Mouse (Mus musculus): ENCODE results near the gene Ryr2.
"Not testable (repeated sequence)": the region's sequence is repeated elsewhere in the genome, so short reads cannot be mapped to it uniquely, and the experiment has no call there.

Ryr2 gene

DNA sequence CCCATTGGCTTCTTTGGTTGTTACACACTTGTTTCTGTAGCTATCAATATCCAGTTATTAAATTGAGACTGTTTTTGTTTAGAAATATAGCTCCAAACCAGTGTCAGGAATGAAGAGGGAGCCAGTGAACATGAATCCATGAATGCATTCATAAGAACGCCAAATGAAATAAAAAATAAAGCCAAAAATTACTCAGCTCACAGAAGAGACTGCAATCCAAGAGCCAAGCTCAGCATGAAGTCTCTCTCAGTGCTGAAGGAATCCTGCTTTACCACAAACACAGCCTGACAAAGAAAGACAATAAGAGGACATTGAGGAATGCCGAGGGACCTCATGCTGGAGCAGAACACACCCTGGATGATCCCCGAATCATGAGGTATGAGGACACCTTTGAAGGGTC, 154.8 kb downstream of the Ryr2 start:
- DNase-seq (ENCODE audit: extremely low read depth, low read depth), result no peak

GRCm38 (mm10) chr13:11945740-11946139, 161.0 kb downstream of the Ryr2 start:
- DNase-seq (ENCODE audit: extremely low read depth, low read depth), result no peak

GRCm38 (mm10) chr13:11941724-11942123, 165.0 kb downstream of the Ryr2 start:
- no peak for DNase-seq (ENCODE audit: extremely low read depth, low read depth)

DNA sequence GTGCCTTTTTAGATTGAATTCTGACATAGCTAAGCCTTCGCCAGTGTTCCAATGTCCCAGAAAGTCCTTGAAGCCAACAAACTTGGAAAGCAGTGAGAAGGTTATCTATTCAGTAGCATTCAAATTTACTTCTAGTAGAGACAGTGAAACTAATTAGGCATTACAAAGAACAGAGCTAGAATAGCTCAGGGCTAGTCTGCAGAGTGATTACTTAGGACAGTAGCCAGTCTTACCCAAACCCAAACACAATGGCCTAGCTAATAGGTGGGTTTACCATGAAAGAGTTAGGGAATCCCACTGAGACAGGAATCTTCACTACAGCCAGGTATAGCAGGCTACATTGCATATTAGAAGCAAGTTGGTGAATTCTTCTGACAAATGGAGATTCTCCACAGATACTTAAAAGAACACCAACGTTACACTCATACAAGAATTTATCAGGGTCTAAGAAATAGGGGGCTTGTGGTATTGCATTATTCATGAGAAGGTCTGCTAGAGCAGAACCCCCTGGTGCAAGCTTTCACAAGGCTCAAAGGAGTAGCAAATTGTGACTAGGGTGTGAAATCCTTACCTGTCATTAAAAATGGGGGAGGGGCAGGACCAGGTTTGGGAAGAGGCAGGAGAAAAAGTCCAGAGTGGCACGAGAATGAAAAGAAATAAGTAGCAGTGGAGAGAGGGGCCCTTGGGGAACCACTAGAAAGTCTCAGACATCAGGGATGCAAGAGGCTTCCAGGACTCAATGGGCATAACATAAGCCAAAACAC, 172.3 kb downstream of the Ryr2 start:
- DNase-seq (ENCODE audit: extremely low read depth, low read depth), result not testable (repeated sequence)

DNA sequence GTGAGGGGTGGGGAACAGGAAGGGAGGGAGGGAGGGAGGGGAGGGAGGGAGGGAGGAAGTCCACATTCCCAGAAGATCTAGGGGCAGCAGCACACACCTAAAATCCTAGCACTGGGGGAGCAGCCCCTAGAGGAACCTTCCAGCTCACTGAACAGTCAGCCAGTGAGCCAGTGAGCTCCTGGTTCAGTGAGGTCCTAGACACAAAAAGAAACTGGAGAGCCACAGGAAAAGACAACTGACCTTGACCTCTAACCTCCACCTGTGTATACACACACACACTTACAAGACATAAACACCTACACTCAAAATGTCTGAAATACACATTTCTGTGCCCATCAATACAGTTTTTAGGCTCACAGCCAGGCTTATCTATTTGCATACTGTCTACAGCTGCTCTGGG, 173.4 kb downstream of the Ryr2 start:
- no peak for DNase-seq (ENCODE audit: extremely low read depth, low read depth)

DNA sequence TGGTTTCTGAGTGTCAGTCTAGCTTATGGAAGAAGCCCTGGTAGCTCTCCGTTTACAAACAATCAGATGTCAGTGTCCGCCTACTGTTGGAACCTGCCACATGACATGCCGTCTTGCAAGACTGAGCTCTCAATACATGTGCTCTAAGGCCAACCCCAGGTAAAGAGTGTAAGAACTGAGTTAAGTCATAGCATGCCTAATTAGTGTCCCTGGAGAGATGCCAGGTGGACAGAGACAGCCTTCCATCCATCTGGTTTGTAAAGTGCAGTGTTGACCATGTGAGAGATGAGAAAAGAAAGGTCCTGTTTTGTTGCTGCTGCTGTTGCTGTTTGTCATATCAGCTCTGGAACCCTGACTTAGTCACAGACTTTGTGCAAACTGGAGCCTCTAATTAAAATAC, 178.0 kb downstream of the Ryr2 start:
- DNase-seq (ENCODE audit: extremely low read depth, low read depth), result no peak

DNA sequence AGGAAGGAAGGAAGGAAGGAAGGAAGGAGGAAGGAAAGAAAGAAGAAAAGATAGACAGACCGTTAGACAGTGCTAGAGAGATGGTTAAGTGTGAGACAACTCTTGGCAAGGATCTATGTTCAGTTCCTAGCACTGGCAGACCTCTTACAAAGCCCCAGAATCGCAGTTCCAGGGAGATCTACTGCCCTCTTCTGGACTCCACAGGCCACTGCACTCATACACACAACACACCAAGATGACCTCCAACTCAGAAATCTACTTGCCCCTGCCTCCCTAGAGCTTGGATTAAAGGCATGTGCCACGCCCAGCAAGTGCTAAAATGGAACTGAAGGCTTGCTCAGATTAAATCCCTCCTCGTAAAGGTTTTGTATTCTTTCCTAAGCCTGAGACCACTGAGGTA, 179.0 kb downstream of the Ryr2 start:
- DNase-seq (ENCODE audit: extremely low read depth, low read depth), result no peak

DNA sequence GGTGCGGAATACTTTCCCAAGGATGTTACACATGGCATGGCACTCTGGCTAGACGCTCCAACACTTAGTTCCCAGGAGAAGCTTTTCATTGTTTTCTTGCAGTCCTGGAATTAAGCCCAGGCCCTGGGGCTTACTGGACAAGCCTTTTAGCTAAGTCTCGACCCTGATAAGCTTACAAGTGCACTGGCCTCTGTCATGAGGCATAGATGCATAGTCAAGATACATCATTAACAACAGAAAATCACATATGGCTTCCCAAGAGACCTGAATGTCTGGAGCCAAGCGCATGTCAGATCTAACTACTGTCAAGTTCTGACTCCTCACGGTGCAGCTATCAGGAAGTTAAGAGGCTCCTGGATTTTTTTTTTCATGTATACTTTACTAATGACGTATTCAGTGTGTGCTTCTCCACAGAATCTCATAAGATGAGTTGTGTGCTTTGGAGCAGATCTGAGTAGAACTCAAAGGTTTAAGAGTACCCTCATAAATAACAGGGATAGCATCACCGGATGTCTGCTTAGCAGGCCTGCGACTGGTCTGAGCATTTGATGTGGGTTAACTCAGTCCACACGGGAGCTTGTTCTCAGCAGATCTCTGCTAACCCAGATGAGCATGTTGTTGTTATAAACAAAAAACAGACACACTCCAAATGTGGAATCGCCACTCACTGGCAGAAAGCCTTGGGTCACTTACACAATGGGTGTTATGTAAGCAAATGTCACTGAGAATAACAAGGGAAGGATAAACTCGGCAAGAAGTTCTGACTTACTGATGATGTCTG, 179.8 kb downstream of the Ryr2 start:
- no peak for DNase-seq (ENCODE audit: extremely low read depth, low read depth)

- DNase-seq (ENCODE audit: extremely low read depth, low read depth), result no peak
Observed at GRCm38 (mm10) chr13:11926215-11926614, 180.5 kb downstream of the Ryr2 start.

- DNase-seq (ENCODE audit: extremely low read depth, low read depth), result no peak
Observed at GRCm38 (mm10) chr13:11924732-11925131, 182.0 kb downstream of the Ryr2 start.

DNA sequence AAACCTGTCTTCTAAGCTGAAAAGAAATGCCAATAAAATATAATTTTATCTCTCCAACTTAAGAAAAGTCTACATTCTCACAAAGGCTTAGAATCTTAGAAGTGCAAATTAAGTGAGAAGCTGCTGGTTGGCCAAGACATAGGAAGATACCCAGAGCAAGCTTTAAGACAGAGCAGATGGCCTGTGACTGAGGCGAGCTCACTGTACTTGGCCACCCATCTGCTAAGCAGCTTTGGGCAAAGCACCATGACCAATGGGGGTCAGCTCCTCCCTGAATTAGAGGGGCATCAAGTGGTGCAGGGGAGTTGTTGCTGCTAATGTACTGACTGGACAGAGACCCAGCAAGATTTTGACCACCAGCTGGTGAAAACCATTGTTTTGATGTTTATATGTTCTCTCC, 186.2 kb downstream of the Ryr2 start:
- DNase-seq (ENCODE audit: extremely low read depth, low read depth), result no peak

- no peak for DNase-seq (ENCODE audit: extremely low read depth, low read depth)
Observed at GRCm38 (mm10) chr13:11919448-11919847, 187.3 kb downstream of the Ryr2 start.

- DNase-seq (ENCODE audit: extremely low read depth, low read depth), result no peak
Observed at GRCm38 (mm10) chr13:11915619-11916018, 191.1 kb downstream of the Ryr2 start.

GRCm38 (mm10) chr13:11914682-11915081, 192.1 kb downstream of the Ryr2 start:
- no peak for DNase-seq (ENCODE audit: extremely low read depth, low read depth)

- DNase-seq (ENCODE audit: extremely low read depth, low read depth), result no peak
Observed at GRCm38 (mm10) chr13:11912208-11912607, 194.5 kb downstream of the Ryr2 start.

DNA sequence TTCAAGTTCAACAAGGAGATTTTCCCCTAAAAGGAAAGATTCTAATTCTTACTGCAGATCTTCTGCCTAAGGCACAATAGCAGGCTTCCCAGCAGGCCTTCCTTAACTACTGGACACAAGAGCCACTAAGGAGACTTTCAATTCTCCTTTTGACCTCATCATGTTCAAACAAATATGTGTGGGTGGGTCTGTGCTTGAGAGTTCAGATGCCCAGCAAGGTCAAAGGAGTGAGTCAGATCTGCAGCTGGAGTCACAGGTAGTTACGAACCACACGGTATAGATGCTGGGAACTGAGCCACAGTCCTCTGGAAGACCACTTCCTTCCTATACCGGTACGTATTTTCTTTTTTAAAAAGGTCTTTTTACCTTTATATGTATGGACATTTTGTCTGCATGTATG, 198.6 kb downstream of the Ryr2 start:
- no peak for DNase-seq (ENCODE audit: extremely low read depth, low read depth)

DNA sequence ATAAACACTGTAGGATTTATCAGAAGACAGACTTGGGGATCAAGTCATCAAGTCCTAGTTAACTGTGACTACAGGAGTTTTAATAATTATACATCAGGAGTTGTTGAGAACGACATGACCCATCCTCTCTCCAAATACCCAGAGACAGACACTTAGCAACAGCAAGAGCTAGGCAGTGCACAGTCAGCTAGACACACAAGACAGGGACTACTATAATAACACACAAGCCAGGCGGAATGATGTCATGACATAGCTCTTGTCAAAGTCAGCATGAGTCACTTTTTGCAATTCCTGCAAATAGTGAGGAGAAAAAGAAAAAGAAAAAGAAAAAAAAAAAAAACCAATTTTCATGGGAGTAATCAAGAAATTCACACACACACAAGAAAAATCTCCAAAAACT, 201.6 kb downstream of the Ryr2 start:
- no peak for DNase-seq (ENCODE audit: extremely low read depth, low read depth)

- no peak for DNase-seq (ENCODE audit: extremely low read depth, low read depth)
Observed at GRCm38 (mm10) chr13:11903272-11903671, 203.5 kb downstream of the Ryr2 start.

DNA sequence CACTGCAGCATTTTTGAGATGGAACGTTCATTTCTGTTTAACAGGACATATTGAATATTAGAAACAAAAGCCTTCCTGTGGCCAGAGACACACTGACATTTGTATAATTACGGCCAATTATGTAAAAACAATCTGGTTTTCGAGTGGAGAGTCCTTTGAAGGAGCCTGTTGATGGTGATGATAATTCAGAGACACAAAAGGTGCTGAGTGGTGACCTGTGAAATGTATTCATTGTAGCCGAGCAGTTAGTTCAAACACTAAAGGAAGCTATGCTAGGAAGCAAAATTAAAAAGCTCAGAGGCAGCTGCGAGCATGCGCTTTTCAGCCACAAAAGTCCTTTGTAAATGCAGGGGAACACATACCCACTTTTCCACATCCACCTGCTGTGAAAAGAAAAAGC, 203.9 kb downstream of the Ryr2 start:
- DNase-seq (ENCODE audit: extremely low read depth, low read depth), result no peak

DNA sequence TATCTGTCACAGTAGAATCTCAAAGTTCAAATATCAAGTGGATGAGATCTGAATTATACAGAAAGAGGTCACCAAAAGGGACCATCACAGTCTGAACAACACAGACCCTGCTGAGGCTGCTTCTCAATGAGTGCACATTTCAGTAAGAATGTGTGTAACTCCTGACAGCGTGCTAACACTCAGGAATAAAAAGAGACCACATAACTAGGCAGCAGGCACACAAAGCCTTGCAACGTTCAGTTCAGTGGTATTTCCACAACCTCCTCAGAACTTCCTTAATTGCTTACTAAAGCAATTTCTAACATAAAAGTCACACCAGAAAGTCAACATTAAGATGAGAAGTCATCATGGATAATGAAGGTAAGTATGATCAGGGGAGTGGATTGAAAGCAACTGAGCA, 206.1 kb downstream of the Ryr2 start:
- no peak for DNase-seq (ENCODE audit: extremely low read depth, low read depth)

GRCm38 (mm10) chr13:11895631-11896030, 211.1 kb downstream of the Ryr2 start:
- DNase-seq (ENCODE audit: extremely low read depth, low read depth), result no peak

DNA sequence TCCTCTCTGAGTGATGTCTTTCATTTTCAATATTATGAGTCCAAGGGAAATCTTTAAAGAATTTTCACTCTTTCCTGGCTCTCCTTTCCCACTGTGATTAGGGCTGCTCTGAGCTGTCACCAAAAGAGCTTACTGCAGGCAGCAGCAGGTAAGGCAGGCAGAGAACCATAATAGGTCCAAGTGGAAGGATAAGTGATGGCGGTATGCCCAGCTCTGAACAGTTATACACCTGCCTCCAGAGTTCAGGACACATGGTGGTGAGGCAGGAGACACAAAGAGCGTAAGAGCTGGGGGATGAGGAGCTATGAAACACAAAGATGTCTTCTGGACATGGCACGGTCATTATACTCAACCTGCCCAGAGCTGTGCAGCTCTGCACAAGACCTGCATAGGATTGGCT, 215.0 kb downstream of the Ryr2 start:
- no peak for DNase-seq (ENCODE audit: extremely low read depth, low read depth)

GRCm38 (mm10) chr13:11891115-11891514, 215.6 kb downstream of the Ryr2 start:
- no peak for DNase-seq (ENCODE audit: extremely low read depth, low read depth)
